Mouse (Mus musculus) bone marrow macrophage, adult 2 months (primary cell): ENCODE results near the gene Oxa1l.

ENCODE experiments used
- CTCF ChIP-seq: IDR thresholded peaks from 2 replicates; pipeline ENCODE4 v1.5.1; 2012; ENCODE audit warnings: low read depth, mild to moderate bottlenecking, low read length, moderate library complexity
- POLR2A ChIP-seq: IDR thresholded peaks from 2 replicates; pipeline ENCODE4 v1.6.1; 2012; ENCODE audit warnings: mild to moderate bottlenecking, low read depth, low read length, borderline replicate concordance

DNA sequence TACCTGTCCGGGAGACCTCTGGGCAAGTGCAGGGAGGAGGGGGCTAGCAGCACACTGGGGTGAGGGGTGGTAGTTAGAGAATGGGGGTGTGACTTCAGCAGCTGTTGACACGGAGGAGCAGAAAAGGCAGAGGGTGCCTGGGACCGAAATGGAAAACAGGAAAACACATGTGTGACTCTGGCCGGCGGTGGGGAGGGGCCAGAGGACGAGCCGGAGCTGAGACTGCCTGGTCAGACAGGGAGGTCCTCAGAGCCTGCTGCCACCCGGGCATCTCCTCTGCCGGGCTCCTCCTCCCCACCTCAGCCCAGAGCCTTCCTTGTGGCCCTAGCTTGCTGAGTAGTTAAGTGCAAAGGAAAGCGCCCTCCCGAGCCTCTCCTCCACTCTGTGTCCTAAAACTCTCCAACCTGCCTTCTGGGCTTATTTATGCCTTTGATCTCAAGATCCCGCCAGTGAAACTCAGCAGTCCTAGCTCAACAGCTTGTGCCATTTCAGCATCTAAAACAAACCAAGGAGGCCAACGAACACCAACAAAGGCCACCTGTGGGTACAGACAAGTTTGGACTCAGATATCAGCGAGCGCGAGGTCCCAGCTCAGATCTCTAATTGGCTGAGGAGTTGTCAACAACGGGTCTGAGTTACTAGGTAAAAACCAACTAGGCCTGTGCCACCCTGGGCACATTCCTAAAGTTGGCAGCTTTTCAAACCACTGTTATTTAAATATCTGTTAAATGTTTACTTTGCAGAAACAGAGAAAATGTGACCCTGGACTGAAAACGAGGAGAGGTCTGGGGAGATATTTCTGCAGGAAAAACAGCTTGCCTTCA is 53.5 kb downstream of the Oxa1l start:
- TF ChIP-seq POLR2A (no peak), CTCF (no peak)
